Mouse (Mus musculus) myocyte (in vitro differentiated cells): Measurements from ENCODE around the gene Zbtb20.

Experiments used
- CEBPB ChIP-seq: IDR thresholded peaks from 2 replicates; pipeline ENCODE4 v1.6.1; 2011; ENCODE audit warnings: mild to moderate bottlenecking, moderate library complexity; ENCODE audit not compliant: poor library complexity, insufficient read depth, severe bottlenecking
- MAX ChIP-seq: IDR thresholded peaks from one replicate; pipeline ENCODE4 v1.6.1; 2011; ENCODE audit warnings: low read depth, mild to moderate bottlenecking, control low read depth
- POLR2A ChIP-seq: IDR thresholded peaks from one replicate; pipeline ENCODE4 v1.6.1; 2011; ENCODE audit warnings: low read depth, mild to moderate bottlenecking, control low read depth, moderate library complexity; ENCODE audit not compliant: insufficient read length
- POLR2AphosphoS2 ChIP-seq: IDR thresholded peaks from one replicate; pipeline ENCODE4 v1.6.1; 2011; ENCODE audit warnings: low read depth, control low read depth; ENCODE audit not compliant: insufficient read length
- SRF ChIP-seq: IDR thresholded peaks from one replicate; pipeline ENCODE4 v1.6.1; 2011; ENCODE audit warnings: low read depth; ENCODE audit not compliant: control insufficient read depth, insufficient read length
- TCF12 ChIP-seq: IDR thresholded peaks from one replicate; pipeline ENCODE4 v1.6.1; 2011; ENCODE audit warnings: mild to moderate bottlenecking, control low read depth; ENCODE audit not compliant: poor library complexity, insufficient read depth, severe bottlenecking
- TCF3 ChIP-seq: IDR thresholded peaks from one replicate; pipeline ENCODE4 v1.6.1; 2011; ENCODE audit warnings: low read depth, control low read depth; ENCODE audit not compliant: insufficient read length
- USF1 ChIP-seq: IDR thresholded peaks from one replicate; pipeline ENCODE4 v1.6.1; 2011; ENCODE audit warnings: low read depth, mild to moderate bottlenecking, control low read depth, moderate library complexity

DNA sequence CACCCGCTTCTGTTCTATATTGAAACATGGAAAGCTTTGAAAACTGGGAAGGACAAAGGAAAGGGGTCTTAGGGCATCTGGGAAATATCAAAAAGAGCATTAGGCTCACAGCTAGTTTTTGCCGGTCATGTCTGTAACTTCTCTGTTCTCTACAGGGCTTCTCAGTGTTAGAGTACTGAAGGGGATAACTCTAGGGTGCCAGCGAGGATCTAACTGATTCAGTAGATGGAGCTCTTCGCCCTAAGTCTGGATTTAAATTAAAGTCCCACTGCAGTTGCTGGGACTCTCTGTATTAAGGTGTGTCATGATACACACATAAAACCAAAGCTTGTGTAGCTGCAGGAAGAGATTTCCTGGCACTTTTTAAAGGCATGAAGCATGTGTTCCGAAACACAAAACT is 634.8 kb downstream of the Zbtb20 start:
- TF ChIP-seq POLR2A = no peak
- no peak for TF ChIP-seq POLR2AphosphoS2
- TF ChIP-seq USF1 = no peak
- TF ChIP-seq TCF12 = no peak
- no peak for TF ChIP-seq TCF3
- TF ChIP-seq SRF = no peak
- no peak for TF ChIP-seq MAX
- no peak for TF ChIP-seq CEBPB
